Mouse (Mus musculus) MEL (cell line): ENCODE measurements around the gene Trpv4. TPM values are rescaled to one million over a fixed set of nuclear protein-coding genes. Genes with fewer than 3 reads are reported as not detected.

Source experiments
- DNase-seq: peaks from one replicate; pipeline ENCODE4 v3.0.0; 2011; ENCODE audit warnings: low read depth, low spot score
- H3K27ac ChIP-seq: 2 replicates; pipeline ENCODE4 v1.5.1; 2012; ENCODE audit warnings: low read depth, mild to moderate bottlenecking, control low read depth, low read length, moderate library complexity; ENCODE audit not compliant: control insufficient read depth
- H3K27me3 ChIP-seq, 2 experiments: fragments of 150-350 bp in 1 of 2; sonication (generic) in 1 of 2; 2 replicates each; pipeline ENCODE4 v1.6.1; 2012; ENCODE audit warnings: low read length in 2 of 2, mild to moderate bottlenecking in 2 of 2, improper control_type of control experiment in 1 of 2, moderate library complexity in 1 of 2; ENCODE audit not compliant: insufficient read depth in 2 of 2, control insufficient read depth in 1 of 2
- H3K36me3 ChIP-seq, 2 experiments: 2 replicates each; pipeline ENCODE4 v1.6.1; 2012 to 2014; ENCODE audit warnings: low read length in 2 of 2, improper control_type of control experiment in 1 of 2, inconsistent platforms in 1 of 2, mild to moderate bottlenecking in 1 of 2; ENCODE audit not compliant: insufficient read depth in 2 of 2, control insufficient read depth in 1 of 2
- H3K4me1 ChIP-seq, 2 experiments: fragments of 150-350 bp in 1 of 2; sonication (generic) in 1 of 2; 2 replicates each; pipeline ENCODE4 v1.6.1; 2012; ENCODE audit warnings: low read length in 2 of 2, improper control_type of control experiment in 1 of 2, mild to moderate bottlenecking in 1 of 2; ENCODE audit not compliant: insufficient read depth in 2 of 2, control insufficient read depth in 1 of 2
- H3K4me3 ChIP-seq, 2 experiments: fragments of 150-350 bp in 1 of 2; sonication (generic) in 1 of 2; 2 replicates each; pipeline ENCODE4 v1.5.1; 2012; ENCODE audit warnings: low read depth in 2 of 2, low read length in 2 of 2, mild to moderate bottlenecking in 2 of 2, moderate library complexity in 2 of 2, control low read depth in 1 of 2, improper control_type of control experiment in 1 of 2; ENCODE audit not compliant: control insufficient read depth in 1 of 2, insufficient read depth in 1 of 2
- H3K79me2 ChIP-seq: 2 replicates; pipeline ENCODE4 v1.6.1; 2012; ENCODE audit warnings: mild to moderate bottlenecking, low read length, moderate library complexity; ENCODE audit not compliant: control insufficient read depth, poor library complexity, insufficient read depth
- H3K9ac ChIP-seq: 2 replicates; pipeline ENCODE4 v1.6.1; 2012; ENCODE audit warnings: low read depth, mild to moderate bottlenecking, control low read depth, low read length, moderate library complexity; ENCODE audit not compliant: control insufficient read depth, poor library complexity, severe bottlenecking
- H3K9me3 ChIP-seq: fragments of 150-350 bp; sonication (generic); replicated peaks from 2 replicates; pipeline ENCODE4 v1.6.1; 2012; ENCODE audit warnings: mild to moderate bottlenecking, low read length, improper control_type of control experiment, moderate library complexity; ENCODE audit not compliant: insufficient read depth
- BHLHE40 ChIP-seq: IDR thresholded peaks from 2 replicates; pipeline ENCODE4 v1.6.1; 2012; ENCODE audit warnings: low read depth, mild to moderate bottlenecking, inconsistent platforms, low read length, improper control_type of control experiment, borderline replicate concordance
- CHD2 ChIP-seq: IDR thresholded peaks from 2 replicates; pipeline ENCODE4 v1.6.1; 2011; ENCODE audit warnings: low read length, improper control_type of control experiment
- CTCF ChIP-seq, 3 experiments: IDR thresholded peaks in 2 of 3; conservative IDR thresholded peaks in 1 of 3; 2 replicates each; pipeline ENCODE4 v1.5.1; 2011 to 2012; ENCODE audit warnings: low read length in 3 of 3, low read depth in 2 of 3, mild to moderate bottlenecking in 2 of 3, improper control_type of control experiment in 1 of 3, inconsistent platforms in 1 of 3, mixed read lengths in 1 of 3, moderate library complexity in 1 of 3; ENCODE audit not compliant: control insufficient read depth in 1 of 3, insufficient read depth in 1 of 3, poor library complexity in 1 of 3, severe bottlenecking in 1 of 3
- ELF1 ChIP-seq: IDR thresholded peaks from 2 replicates; pipeline ENCODE4 v1.6.1; 2014; ENCODE audit warnings: low read depth, mild to moderate bottlenecking, inconsistent platforms, low read length, improper control_type of control experiment, moderate library complexity
- EP300 ChIP-seq, 2 experiments: IDR thresholded peaks; 2 replicates each; pipeline ENCODE4 v1.6.1; 2011; ENCODE audit warnings: improper control_type of control experiment in 2 of 2, low read length in 2 of 2, low read depth in 1 of 2, mild to moderate bottlenecking in 1 of 2
- GATA1 ChIP-seq: IDR thresholded peaks from 2 replicates; pipeline ENCODE4 v1.6.1; 2011; ENCODE audit warnings: low read depth, low read length, improper control_type of control experiment
- MAX ChIP-seq: IDR thresholded peaks from 2 replicates; pipeline ENCODE4 v1.6.1; 2011; ENCODE audit warnings: low read length, improper control_type of control experiment
- NELFE ChIP-seq: IDR thresholded peaks from 2 replicates; pipeline ENCODE4 v1.6.1; 2011; ENCODE audit warnings: low read depth, low read length, improper control_type of control experiment
- POLR2A ChIP-seq, 2 experiments: IDR thresholded peaks; 2 replicates each; pipeline ENCODE4 v1.6.1; 2011 to 2012; ENCODE audit warnings: low read length in 2 of 2, mild to moderate bottlenecking in 2 of 2, control low read depth in 1 of 2, improper control_type of control experiment in 1 of 2, low read depth in 1 of 2, moderate library complexity in 1 of 2; ENCODE audit not compliant: control insufficient read depth in 1 of 2, insufficient read depth in 1 of 2, poor library complexity in 1 of 2
- POLR2AphosphoS2 ChIP-seq: IDR thresholded peaks from 2 replicates; pipeline ENCODE4 v1.6.1; 2011; ENCODE audit warnings: low read length, improper control_type of control experiment
- POLR2AphosphoS5 ChIP-seq: IDR thresholded peaks from 2 replicates; pipeline ENCODE4 v1.6.1; 2012; ENCODE audit warnings: low read depth, borderline replicate concordance, mild to moderate bottlenecking, inconsistent platforms, low read length, moderate library complexity, mixed read lengths
- SMC3 ChIP-seq: IDR thresholded peaks from 2 replicates; pipeline ENCODE4 v1.6.1; 2011; ENCODE audit warnings: low read depth, low read length, improper control_type of control experiment
- TAL1 ChIP-seq: IDR thresholded peaks from 2 replicates; pipeline ENCODE4 v1.6.1; 2012; ENCODE audit warnings: mild to moderate bottlenecking, inconsistent platforms, low read length, moderate library complexity, mixed read lengths
- ZKSCAN1 ChIP-seq: IDR thresholded peaks from 2 replicates; pipeline ENCODE4 v1.6.1; 2012; ENCODE audit warnings: low read depth, mild to moderate bottlenecking, inconsistent platforms, low read length, improper control_type of control experiment, moderate library complexity
- ZMIZ1 ChIP-seq: IDR thresholded peaks from 2 replicates; pipeline ENCODE4 v1.6.1; 2012; ENCODE audit warnings: low read depth, mild to moderate bottlenecking, inconsistent platforms, low read length, improper control_type of control experiment, moderate library complexity
- polyA plus RNA-seq, 2 experiments: library from polyadenylated mRNA; stranded (reverse) in 1 of 2; unstranded in 1 of 2; fragments of >175 nt in 1 of 2; fragments of >200 nt in 1 of 2; gene quantifications; 2 replicates each; pipeline versions ENCODE4 v1.2.1 to v1.2.4; 2012; ENCODE audit warnings: low replicate concordance in 2 of 2, low read depth in 1 of 2; ENCODE audit not compliant: insufficient read length in 2 of 2, insufficient read depth in 1 of 2, missing spikeins in 1 of 2
- total RNA-seq: library from RNA; depleted of rRNA; stranded (reverse); fragments of 300-350 nt; gene quantifications from 2 replicates; pipeline ENCODE4 v1.2.3, GENCODE M21; 2012

Trpv4 gene
- total and polyA plus RNA-seq, 3 experiments: 0.29 TPM; not detected in 2

- Histone ChIP-seq H3K27me3 (no peaks in the 10 kb centered on the region), H3K4me1 (peaks cover 0 to 21% of the 10 kb centered on the region in 2 experiments; a peak in 3 of 4 replicates)
- DNase-seq: no peak
Observed at GRCm38 (mm10) chr5:114585682-114586081, 72.5 kb downstream of the Trpv4 start.

GRCm38 (mm10) chr5:114584293-114585104 lies 73.7 kb downstream of the Trpv4 start:
- TF ChIP-seq POLR2A (IDR thresholded peaks at IDR 0.05; ENCODE audit: control insufficient read depth in 1 of 2, insufficient read depth in 1 of 2, low read depth in 1 of 2, low read length in 2 of 2, poor library complexity in 1 of 2): no peak
- TF ChIP-seq ZKSCAN1: peak; percentile 89
- TF ChIP-seq BHLHE40: no peak
- no peak for TF ChIP-seq SMC3
- no peak for DNase-seq
- H3K27me3 ChIP-seq: no peaks in the 10 kb centered on the region
- H3K36me3 ChIP-seq: peaks cover 0 to 2% of the 10 kb centered on the region in 2 experiments; a peak in 2 of 4 replicates
- no peak overlapping the region for H3K27ac ChIP-seq
- no peaks in the 10 kb centered on the region for H3K9me3 ChIP-seq
- no peaks in the 10 kb centered on the region for H3K79me2 ChIP-seq
- H3K9ac ChIP-seq: no peak overlapping the region
- peaks cover 0 to 10% of the 10 kb centered on the region in 2 experiments; a peak in 2 of 4 replicates for H3K4me1 ChIP-seq
- H3K4me3 ChIP-seq: no peak overlapping the region

More at GRCm38 (mm10) chr5:114585682-114586081, 72.5 kb downstream of the Trpv4 start:
- Histone ChIP-seq H3K79me2 (no peaks in the 10 kb centered on the region), H3K36me3 (peaks cover 0 to 9% of the 10 kb centered on the region in 2 experiments; a peak in 2 of 4 replicates), H3K4me3 (no peak overlapping the region), H3K9me3 (no peaks in the 10 kb centered on the region), H3K27ac (no peak overlapping the region), H3K9ac (no peak overlapping the region)
- TF ChIP-seq GATA1: no peak
- TF ChIP-seq NELFE: no peak
- TF ChIP-seq MAX: no peak
- no peak for TF ChIP-seq TAL1
- TF ChIP-seq POLR2AphosphoS5: no peak
- no peak for TF ChIP-seq CHD2
- TF ChIP-seq POLR2AphosphoS2: no peak
- no peak for TF ChIP-seq EP300 (IDR thresholded peaks at IDR 0.05; ENCODE audit: low read depth in 1 of 2, low read length in 2 of 2)
- no peak for TF ChIP-seq ELF1
- no peak for TF ChIP-seq CTCF (IDR thresholded peaks at IDR 0.05 in 2 of 3, conservative IDR thresholded peaks at IDR 0.05 in 1 of 3; ENCODE audit: control insufficient read depth in 1 of 3, insufficient read depth in 1 of 3, low read depth in 2 of 3, low read length in 3 of 3, poor library complexity in 1 of 3, severe bottlenecking in 1 of 3)
- no peak for TF ChIP-seq ZKSCAN1
- no peak for TF ChIP-seq ZMIZ1
